Mouse (Mus musculus): ENCODE measurements at regions not wholly inside any gene's neighbourhood (a gene's known extent, or its start where the extent isn't known, plus 50 kb on each side); places are given as distances from the start of the nearest gene placed in this dataset.
A peak's percentile ranks its signal among the peaks of the same experiment; 100 is the strongest.

DNA sequence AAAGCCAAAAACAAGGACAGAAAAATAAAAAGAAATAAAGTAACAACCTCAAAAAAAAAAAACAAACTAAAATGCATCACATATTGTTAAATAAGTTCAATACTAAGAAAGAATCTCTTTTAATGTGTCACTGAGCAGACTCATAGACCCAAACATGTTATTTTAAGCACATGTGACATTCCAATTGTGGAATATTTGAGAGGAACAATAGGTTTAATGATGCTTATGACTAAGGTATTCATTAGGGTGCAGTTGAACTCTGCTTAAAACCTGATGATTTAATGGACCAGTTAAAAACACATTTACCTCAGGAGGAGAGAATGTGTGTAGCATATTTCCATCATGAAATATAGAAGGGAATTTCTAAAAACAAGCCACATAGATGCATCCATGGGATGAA, 302.4 kb downstream of the Hdgfl1 start:
- H3K4me3 ChIP-seq (ENCODE audit: low read depth, low read length): no peak overlapping the region
- no peak overlapping the region for H3K27ac ChIP-seq (ENCODE audit: low read depth, low read length)
- H3K4me2 ChIP-seq (replicated peaks; ENCODE audit: low read depth): no peak overlapping the region
- H3K4me1 ChIP-seq (replicated peaks; ENCODE audit: control insufficient read depth, insufficient read depth, low read length): no peaks in the 10 kb centered on the region
- no peaks in the 10 kb centered on the region for H3K36me3 ChIP-seq (ENCODE audit: control insufficient read depth, insufficient read depth)
- H3K27me3 ChIP-seq (replicated peaks; ENCODE audit: control insufficient read depth, insufficient read depth, low read length): no peaks in the 10 kb centered on the region
- no peak for ATAC-seq
- TF ChIP-seq CTCF (IDR thresholded peaks at IDR 0.05; ENCODE audit: low read depth): no peak
- H3K9me3 ChIP-seq (ENCODE audit: control insufficient read depth): no peaks in the 10 kb centered on the region
- no peak overlapping the region for H3K9ac ChIP-seq (ENCODE audit: low read depth, low read length)

DNA sequence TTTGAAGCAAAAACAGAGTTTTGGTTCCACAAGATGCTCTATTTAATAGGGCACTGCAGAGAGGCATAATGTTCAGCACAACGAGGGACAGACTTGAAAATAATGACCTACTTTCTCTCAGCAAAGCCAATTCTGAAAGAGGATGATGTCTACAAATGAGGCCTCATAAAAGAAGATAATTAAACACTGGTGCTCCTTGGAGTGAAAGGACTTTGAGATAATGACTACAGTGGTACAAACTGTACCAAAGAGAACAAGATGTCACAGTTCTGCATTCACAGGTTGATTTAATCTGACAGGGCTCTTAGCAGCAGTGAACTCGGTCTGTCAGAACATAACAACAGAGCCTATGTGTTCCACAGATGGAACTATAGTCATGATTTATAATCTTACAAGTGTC, 305.4 kb downstream of the Hdgfl1 start:
- ATAC-seq: no peak

DNA sequence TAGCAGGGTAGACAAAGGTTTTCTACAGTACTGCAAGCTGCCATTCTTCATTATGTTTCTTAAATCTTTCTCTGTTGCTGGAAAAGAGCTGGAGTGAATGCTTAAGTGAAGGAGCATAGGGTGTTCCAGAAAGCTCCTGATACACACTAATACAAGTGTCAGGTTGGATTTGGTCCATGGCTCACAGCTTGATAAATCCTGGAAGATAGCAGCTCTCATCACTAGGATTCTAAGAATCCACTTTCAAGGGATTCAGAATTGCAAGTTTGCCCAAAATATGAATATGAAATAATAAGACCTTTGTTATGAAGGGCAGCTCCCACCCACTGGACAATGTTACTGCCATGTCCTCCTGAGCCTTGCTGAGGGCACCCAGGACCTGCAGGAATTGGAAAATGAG, 305.9 kb downstream of the Hdgfl1 start:
- Histone ChIP-seq H3K4me2 (replicated peaks; ENCODE audit: low read depth) (no peak overlapping the region), H3K9ac (ENCODE audit: low read depth, low read length) (no peak overlapping the region), H3K27ac (ENCODE audit: low read depth, low read length) (no peak overlapping the region), H3K27me3 (replicated peaks; ENCODE audit: control insufficient read depth, insufficient read depth, low read length) (no peaks in the 10 kb centered on the region), H3K36me3 (ENCODE audit: control insufficient read depth, insufficient read depth) (no peaks in the 10 kb centered on the region), H3K4me1 (replicated peaks; ENCODE audit: control insufficient read depth, insufficient read depth, low read length) (no peaks in the 10 kb centered on the region), H3K4me3 (ENCODE audit: low read depth, low read length) (no peak overlapping the region), H3K9me3 (ENCODE audit: control insufficient read depth) (no peaks in the 10 kb centered on the region)
- ATAC-seq: no peak
- TF ChIP-seq CTCF (IDR thresholded peaks at IDR 0.05; ENCODE audit: low read depth): no peak

More for the DNA sequence above, 305.4 kb downstream of the Hdgfl1 start:
- TF ChIP-seq CTCF (IDR thresholded peaks at IDR 0.05; ENCODE audit: low read depth): no peak
- Histone ChIP-seq H3K27ac (ENCODE audit: low read depth, low read length) (no peak overlapping the region), H3K9me3 (ENCODE audit: control insufficient read depth) (no peaks in the 10 kb centered on the region), H3K9ac (ENCODE audit: low read depth, low read length) (no peak overlapping the region), H3K36me3 (ENCODE audit: control insufficient read depth, insufficient read depth) (no peaks in the 10 kb centered on the region), H3K4me1 (replicated peaks; ENCODE audit: control insufficient read depth, insufficient read depth, low read length) (no peaks in the 10 kb centered on the region), H3K4me3 (ENCODE audit: low read depth, low read length) (no peak overlapping the region), H3K4me2 (replicated peaks; ENCODE audit: low read depth) (no peak overlapping the region), H3K27me3 (replicated peaks; ENCODE audit: control insufficient read depth, insufficient read depth, low read length) (no peaks in the 10 kb centered on the region)
- 38% methylated on average over 2 of the region's 2 CpGs for WGBS

DNA sequence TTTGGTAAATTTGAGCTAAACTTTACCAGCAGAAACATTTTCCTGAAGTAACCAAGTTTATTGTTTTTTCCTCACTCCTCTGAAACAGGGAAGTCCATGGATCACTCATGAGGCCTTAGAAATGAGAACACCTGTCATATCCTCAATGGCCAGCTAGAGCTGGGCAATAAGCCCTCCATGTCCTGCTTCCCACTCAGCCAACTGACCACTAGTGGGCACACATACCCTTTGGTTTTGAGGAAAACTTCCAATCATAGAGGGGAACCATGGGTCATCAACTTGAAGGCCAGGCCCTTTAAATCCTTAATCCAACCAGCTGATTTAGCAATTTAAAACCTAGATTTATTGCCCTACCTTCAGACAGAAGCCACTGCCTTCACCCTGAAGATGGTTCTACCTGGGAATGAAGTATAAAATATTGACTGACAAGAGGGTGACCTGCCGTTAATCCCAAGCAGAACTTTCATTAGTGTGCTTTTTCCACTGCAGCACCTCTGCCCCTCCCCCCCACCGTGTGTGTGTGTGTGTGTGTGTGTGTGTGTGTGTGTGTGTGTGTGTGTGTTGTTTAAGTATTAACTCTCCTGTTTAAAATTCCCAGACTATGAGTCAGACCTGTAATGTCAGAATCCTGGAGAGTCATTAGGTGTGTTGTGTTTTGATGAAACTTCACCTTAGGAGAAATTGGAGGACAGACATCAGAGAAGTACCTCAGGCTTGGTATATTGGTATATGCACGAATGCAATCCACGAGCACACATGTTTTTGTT, 312.3 kb downstream of the Hdgfl1 start:
- Histone ChIP-seq H3K4me2 (replicated peaks; ENCODE audit: low read depth) (no peak overlapping the region), H3K27ac (ENCODE audit: low read depth, low read length) (no peak overlapping the region), H3K36me3 (ENCODE audit: control insufficient read depth, insufficient read depth) (no peaks in the 10 kb centered on the region), H3K4me1 (replicated peaks; ENCODE audit: control insufficient read depth, insufficient read depth, low read length) (no peaks in the 10 kb centered on the region), H3K9me3 (ENCODE audit: control insufficient read depth) (no peaks in the 10 kb centered on the region), H3K27me3 (replicated peaks; ENCODE audit: control insufficient read depth, insufficient read depth, low read length) (no peaks in the 10 kb centered on the region), H3K4me3 (ENCODE audit: low read depth, low read length) (no peak overlapping the region), H3K9ac (ENCODE audit: low read depth, low read length) (no peak overlapping the region)
- no peak for ATAC-seq
- 0 out of 2 replicates have a peak, but pooled peaks have one; percentile 31 for TF ChIP-seq CTCF (IDR thresholded peaks at IDR 0.05; ENCODE audit: low read depth)
- WGBS: 70% methylated on average over 4 of the region's 4 CpGs

DNA sequence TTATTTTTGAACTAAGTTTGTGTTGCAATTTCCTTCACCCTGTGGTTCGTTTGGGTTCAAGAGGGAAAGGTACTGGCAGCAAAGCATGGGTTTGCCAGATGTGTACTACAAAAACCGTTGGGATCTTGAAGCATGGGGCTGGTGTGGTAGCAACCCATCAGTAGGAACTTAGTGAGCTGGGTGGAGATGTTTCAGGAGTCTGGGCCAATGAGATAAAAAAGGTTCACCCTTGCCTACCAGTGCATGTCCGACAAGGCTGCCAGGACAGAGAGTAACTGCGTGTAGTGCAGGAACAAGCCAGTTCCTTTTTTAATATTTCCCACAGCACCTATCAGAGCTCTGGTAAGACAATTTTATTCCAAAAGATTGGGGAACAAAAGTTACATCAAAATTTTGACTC, 343.3 kb downstream of the Hdgfl1 start:
- no peak overlapping the region for H3K27ac ChIP-seq (ENCODE audit: low read depth, low read length)
- H3K36me3 ChIP-seq (ENCODE audit: control insufficient read depth, insufficient read depth): no peaks in the 10 kb centered on the region
- H3K27me3 ChIP-seq (replicated peaks; ENCODE audit: control insufficient read depth, insufficient read depth, low read length): no peaks in the 10 kb centered on the region
- no peak for TF ChIP-seq CTCF (IDR thresholded peaks at IDR 0.05; ENCODE audit: low read depth)
- no peaks in the 10 kb centered on the region for H3K4me1 ChIP-seq (replicated peaks; ENCODE audit: control insufficient read depth, insufficient read depth, low read length)
- no peak overlapping the region for H3K9ac ChIP-seq (ENCODE audit: low read depth, low read length)
- no peak overlapping the region for H3K4me3 ChIP-seq (ENCODE audit: low read depth, low read length)
- no peak for ATAC-seq
- no peaks in the 10 kb centered on the region for H3K9me3 ChIP-seq (ENCODE audit: control insufficient read depth)
- H3K4me2 ChIP-seq (replicated peaks; ENCODE audit: low read depth): no peak overlapping the region
- WGBS: 85% methylated on average over 4 of the region's 4 CpGs

DNA sequence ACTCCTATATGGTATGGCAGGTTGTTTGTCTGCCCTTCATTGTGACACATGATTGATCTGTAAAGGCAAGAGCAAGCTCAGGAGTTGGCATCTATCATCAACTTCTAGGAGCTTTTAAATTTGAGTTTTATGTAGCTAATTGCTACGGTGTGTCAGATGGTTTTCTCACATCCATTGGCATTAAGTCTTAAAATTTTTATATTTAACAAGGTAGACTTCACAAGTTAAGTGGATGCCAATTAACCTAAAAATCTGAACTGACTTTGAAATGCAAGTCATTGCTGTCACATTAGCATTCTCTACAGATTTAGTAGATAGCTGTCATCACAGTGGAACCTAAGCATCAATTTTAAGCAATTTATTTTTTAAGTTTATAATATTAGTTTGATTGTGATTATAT, 345.5 kb downstream of the Hdgfl1 start:
- Histone ChIP-seq H3K4me3 (ENCODE audit: low read depth, low read length) (no peak overlapping the region), H3K27me3 (replicated peaks; ENCODE audit: control insufficient read depth, insufficient read depth, low read length) (no peaks in the 10 kb centered on the region), H3K9ac (ENCODE audit: low read depth, low read length) (no peak overlapping the region), H3K4me1 (replicated peaks; ENCODE audit: control insufficient read depth, insufficient read depth, low read length) (no peaks in the 10 kb centered on the region), H3K36me3 (ENCODE audit: control insufficient read depth, insufficient read depth) (no peaks in the 10 kb centered on the region), H3K27ac (ENCODE audit: low read depth, low read length) (no peak overlapping the region), H3K4me2 (replicated peaks; ENCODE audit: low read depth) (no peak overlapping the region), H3K9me3 (ENCODE audit: control insufficient read depth) (no peaks in the 10 kb centered on the region)
- no peak for TF ChIP-seq CTCF (IDR thresholded peaks at IDR 0.05; ENCODE audit: low read depth)
- 88% methylated on average over 1 of the region's 1 CpGs for WGBS
- no peak for ATAC-seq

DNA sequence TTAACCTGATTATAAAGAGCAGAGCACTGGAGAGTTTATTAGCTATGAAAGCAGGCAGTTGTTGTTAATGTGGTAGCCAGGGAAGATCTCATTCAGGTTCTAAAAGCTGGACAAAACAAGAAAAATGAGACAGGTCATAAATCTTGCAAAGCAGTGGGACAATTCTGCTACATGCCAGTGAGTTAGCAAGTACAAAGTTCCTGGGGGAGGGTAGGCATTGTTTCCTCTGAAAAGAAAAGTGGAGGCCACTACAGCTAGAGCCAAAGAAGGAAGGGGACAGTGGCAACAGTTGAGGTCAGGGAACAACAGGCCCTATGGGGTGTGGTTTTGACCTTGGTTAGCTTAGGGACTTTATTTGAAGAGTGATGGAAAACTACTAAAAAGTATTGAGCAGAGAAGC, 364.2 kb downstream of the Hdgfl1 start:
- ATAC-seq: no peak
- H3K9ac ChIP-seq (ENCODE audit: low read depth, low read length): no peak overlapping the region
- no peak for TF ChIP-seq CTCF (IDR thresholded peaks at IDR 0.05; ENCODE audit: low read depth)
- no peak overlapping the region for H3K27ac ChIP-seq (ENCODE audit: low read depth, low read length)
- H3K27me3 ChIP-seq (replicated peaks; ENCODE audit: control insufficient read depth, insufficient read depth, low read length): no peaks in the 10 kb centered on the region
- H3K4me2 ChIP-seq (replicated peaks; ENCODE audit: low read depth): no peak overlapping the region
- no peak overlapping the region for H3K4me3 ChIP-seq (ENCODE audit: low read depth, low read length)
- no peaks in the 10 kb centered on the region for H3K36me3 ChIP-seq (ENCODE audit: control insufficient read depth, insufficient read depth)
- no peaks in the 10 kb centered on the region for H3K9me3 ChIP-seq (ENCODE audit: control insufficient read depth)
- no peaks in the 10 kb centered on the region for H3K4me1 ChIP-seq (replicated peaks; ENCODE audit: control insufficient read depth, insufficient read depth, low read length)
